8 mouse cellular contexts compared by ENCODE assay signal in the genomic region with DNA sequence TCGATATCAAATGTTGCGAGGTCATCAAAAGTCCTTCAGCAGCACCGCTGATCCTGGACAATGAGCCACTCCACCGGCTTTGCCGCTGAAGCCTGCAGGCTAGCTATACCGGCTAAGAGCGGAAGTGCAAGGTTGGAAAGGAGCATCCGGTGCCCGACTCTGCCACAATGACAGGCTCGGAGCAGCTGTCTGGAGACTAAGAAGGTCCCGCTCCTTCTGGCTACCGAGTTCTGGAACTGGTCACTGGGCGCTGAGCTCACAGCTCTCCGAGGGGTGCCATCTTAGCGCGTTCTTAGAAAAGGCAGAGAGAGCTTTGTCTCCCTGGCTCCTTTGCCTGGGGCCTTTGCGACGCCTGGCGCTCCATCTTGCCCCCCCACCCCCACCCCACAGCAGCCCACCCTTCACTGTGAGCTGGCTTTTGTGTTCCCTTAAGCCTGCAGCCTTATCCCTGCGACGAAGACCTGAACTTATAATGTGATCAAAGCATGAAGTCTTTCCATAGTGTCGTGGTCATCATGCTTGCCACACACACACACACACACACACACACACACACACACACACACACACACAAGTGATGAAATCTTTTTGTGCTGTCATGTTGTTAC. TPM values are rescaled to one million over a fixed set of nuclear protein-coding genes. Genes with fewer than 3 reads are reported as not detected.
DNase-seq lines count a peak whose midpoint lies in the region; ATAC-seq and TF ChIP-seq lines count a peak whose summit lies in the region.

No protein-coding gene starts in this region.

- TF ChIP-seq CTCF in hindbrain, postnatal 0 days (IDR thresholded peaks at IDR 0.05; ENCODE audit: low read depth) = no peak
- TF ChIP-seq CTCF in lung, postnatal 0 days (IDR thresholded peaks at IDR 0.05) = no peak

- H3K36me3 ChIP-seq in kidney, embryonic 16.5 days (ENCODE audit: insufficient read depth, low read length) = no peaks in the 10 kb centered on the region
- H3K36me3 ChIP-seq in embryonic facial prominence, embryonic 11.5 days (replicated peaks; ENCODE audit: control insufficient read depth, insufficient read depth, low read depth, low read length) = no peaks in the 10 kb centered on the region
- no peaks in the 10 kb centered on the region for H3K36me3 ChIP-seq in hindbrain, postnatal 0 days (ENCODE audit: insufficient read depth, low read length)
- H3K36me3 ChIP-seq in lung, postnatal 0 days (ENCODE audit: insufficient read depth, low read length) = no peaks in the 10 kb centered on the region

- H3K27ac ChIP-seq in kidney, embryonic 16.5 days (ENCODE audit: low read length) = 0 out of 2 replicates have a peak overlapping the region, but pooled peaks have one; percentile 46
- no peak overlapping the region for H3K27ac ChIP-seq in embryonic facial prominence, embryonic 11.5 days (replicated peaks; ENCODE audit: low read depth, low read length)
- H3K27ac ChIP-seq in hindbrain, postnatal 0 days = peak overlapping the region; percentile 86; the same call in 1 of the 2 replicates
- H3K27ac ChIP-seq in lung, postnatal 0 days (ENCODE audit: low read length) = peak overlapping the region; percentile 78

- ATAC-seq in kidney, embryonic 16.5 days (ENCODE audit: low FRiP score, low TSS enrichment) = no peak
- ATAC-seq in embryonic facial prominence, embryonic 11.5 days (replicated peaks; ENCODE audit: insufficient number of reproducible peaks, low FRiP score, low TSS enrichment, low read depth) = 0 out of 2 replicates have a peak, but pooled peaks have one; percentile 16
- ATAC-seq in hindbrain, postnatal 0 days = peak; percentile 67
- peak; percentile 18 for ATAC-seq in lung, postnatal 0 days

- no peak for TF ChIP-seq EP300 in lung, postnatal 0 days (IDR thresholded peaks at IDR 0.05)

- no peaks in the 10 kb centered on the region for H3K27me3 ChIP-seq in kidney, embryonic 16.5 days (ENCODE audit: insufficient read depth, low read length)
- no peaks in the 10 kb centered on the region for H3K27me3 ChIP-seq in embryonic facial prominence, embryonic 11.5 days (ENCODE audit: control insufficient read depth, insufficient read depth, low read length)
- H3K27me3 ChIP-seq in hindbrain, postnatal 0 days (ENCODE audit: insufficient read depth, low read length) = no peaks in the 10 kb centered on the region
- H3K27me3 ChIP-seq in lung, postnatal 0 days (replicated peaks; ENCODE audit: insufficient read depth, low read length) = no peaks in the 10 kb centered on the region

- WGBS in kidney, embryonic 16.5 days = 13% methylated on average over 22 of the region's 22 CpGs
- WGBS in embryonic facial prominence, embryonic 11.5 days = 10% methylated on average over 22 of the region's 22 CpGs
- WGBS in hindbrain, postnatal 0 days = 7% methylated on average over 22 of the region's 22 CpGs
- WGBS in lung, postnatal 0 days = 10% methylated on average over 22 of the region's 22 CpGs

- peak overlapping the region; percentile 42 for H3K4me3 ChIP-seq in kidney, embryonic 16.5 days (ENCODE audit: low read length)
- peak overlapping the region; percentile 17; the same call in 1 of the 2 replicates for H3K4me3 ChIP-seq in embryonic facial prominence, embryonic 11.5 days (ENCODE audit: low read depth, low read length)
- peak overlapping the region; percentile 9 for H3K4me3 ChIP-seq in hindbrain, postnatal 0 days (ENCODE audit: low read length)
- H3K4me3 ChIP-seq in lung, postnatal 0 days (ENCODE audit: low read depth, low read length) = peak overlapping the region; percentile 10; the same call in 1 of the 2 replicates

- H3K4me1 ChIP-seq in kidney, embryonic 16.5 days (ENCODE audit: insufficient read depth, low read length) = peaks cover 23% of the 10 kb centered on the region
- H3K4me1 ChIP-seq in embryonic facial prominence, embryonic 11.5 days (ENCODE audit: control insufficient read depth, insufficient read depth, low read length) = no peaks in the 10 kb centered on the region
- peaks cover 10% of the 10 kb centered on the region for H3K4me1 ChIP-seq in hindbrain, postnatal 0 days (ENCODE audit: insufficient read depth, low read length)
- H3K4me1 ChIP-seq in lung, postnatal 0 days (ENCODE audit: insufficient read depth, low read depth, low read length) = peaks cover 11% of the 10 kb centered on the region; the same call in 1 of the 2 replicates

- no peaks in the 10 kb centered on the region for H3K9me3 ChIP-seq in kidney, embryonic 16.5 days (ENCODE audit: low read length)
- no peaks in the 10 kb centered on the region for H3K9me3 ChIP-seq in embryonic facial prominence, embryonic 11.5 days (replicated peaks; ENCODE audit: control insufficient read depth, low read length)
- no peaks in the 10 kb centered on the region for H3K9me3 ChIP-seq in hindbrain, postnatal 0 days (ENCODE audit: low read length)
- no peaks in the 10 kb centered on the region for H3K9me3 ChIP-seq in lung, postnatal 0 days (ENCODE audit: low read length)

- peak overlapping the region; percentile 62 for H3K9ac ChIP-seq in kidney, embryonic 16.5 days (replicated peaks; ENCODE audit: low read length)
- H3K9ac ChIP-seq in embryonic facial prominence, embryonic 11.5 days (replicated peaks; ENCODE audit: low read length) = peak overlapping the region; percentile 67
- peak overlapping the region; percentile 28; the same call in 1 of the 2 replicates for H3K9ac ChIP-seq in hindbrain, postnatal 0 days (replicated peaks; ENCODE audit: low read length)
- no peak overlapping the region; the same call in 1 of the 2 replicates for H3K9ac ChIP-seq in lung, postnatal 0 days (replicated peaks; ENCODE audit: low read depth)

- peak overlapping the region; percentile 62 for H3K4me2 ChIP-seq in kidney, embryonic 16.5 days (replicated peaks; ENCODE audit: low read depth, low read length)
- H3K4me2 ChIP-seq in embryonic facial prominence, embryonic 11.5 days (ENCODE audit: low read depth, low read length) = peak overlapping the region; percentile 44
- peak overlapping the region; percentile 51 for H3K4me2 ChIP-seq in hindbrain, postnatal 0 days (ENCODE audit: low read depth, low read length)
- H3K4me2 ChIP-seq in lung, postnatal 0 days (replicated peaks; ENCODE audit: low read depth, low read length) = peak overlapping the region; percentile 52

- DNase-seq in kidney, adult 18-20 months = no peak
- peak; percentile 69 for DNase-seq in embryonic facial prominence, embryonic 11.5 days (ENCODE audit: low spot score)
- DNase-seq in hindbrain, postnatal 0 days (ENCODE audit: low spot score) = peak; percentile 80
- peak; percentile 76 for DNase-seq in lung, postnatal 0 days (ENCODE audit: low spot score)
- DNase-seq in retina, postnatal 1 day = peak; percentile 82
- DNase-seq in urinary bladder, postnatal 14 days (ENCODE audit: low spot score) = no peak
- DNase-seq in urinary bladder, postnatal 4 days (ENCODE audit: low spot score in 2 of 2) = no peak

RNA-seq across cellular contexts. Expression of a gene that starts 22.2 kb away (rescaled TPM):
- 177 and 178 TPM in 2 replicates for polyA plus RNA-seq in kidney, embryonic 16.5 days (2015; fragmentation: Nextera tagmentation; extraction: Ambion mirVana)
- polyA plus RNA-seq in embryonic facial prominence, embryonic 11.5 days (2014; fragmentation: Nextera tagmentation; extraction: Ambion mirVana) = 223 and 239 TPM in 2 replicates
- 38.5 and 69.2 TPM in 2 replicates for total RNA-seq in hindbrain, postnatal 0 days (2014; rRNA removed)
- polyA plus RNA-seq in hindbrain, postnatal 0 days (2015; fragmentation: Nextera tagmentation; extraction: Ambion mirVana) = 86.6 and 87.4 TPM in 2 replicates
- 88.6 and 95.6 TPM in 2 replicates for polyA plus RNA-seq in lung, postnatal 0 days (2015; fragmentation: Nextera tagmentation; extraction: Ambion mirVana)

RNA-seq across cellular contexts. Expression of a gene that starts 57.5 kb away (rescaled TPM):
- polyA plus RNA-seq in kidney, embryonic 16.5 days (2015; fragmentation: Nextera tagmentation; extraction: Ambion mirVana) = 0.25 TPM in 1 of 2 replicates, not detected in the other
- polyA plus RNA-seq in embryonic facial prominence, embryonic 11.5 days (2014; fragmentation: Nextera tagmentation; extraction: Ambion mirVana) = not detected in 2 replicates
- total RNA-seq in hindbrain, postnatal 0 days (2014; rRNA removed) = not detected in 2 replicates
- polyA plus RNA-seq in hindbrain, postnatal 0 days (2015; fragmentation: Nextera tagmentation; extraction: Ambion mirVana) = 0.18 and 0.29 TPM in 2 replicates
- polyA plus RNA-seq in lung, postnatal 0 days (2015; fragmentation: Nextera tagmentation; extraction: Ambion mirVana) = 0.27 TPM in 1 of 2 replicates, not detected in the other

Comparison
In these comparisons a context has a peak if more than half of its experiments do, and no peak if none do; other contexts are left out.
1. DNase-seq: peak in embryonic facial prominence, embryonic 11.5 days (single experiment), hindbrain, postnatal 0 days (single experiment), lung, postnatal 0 days (single experiment) and retina, postnatal 1 day (single experiment); none in kidney, adult 18-20 months (single experiment), urinary bladder, postnatal 14 days (single experiment) and urinary bladder, postnatal 4 days (0 of 2).
2. Peak in every context shown above with its lines, with median percentiles within 50 percentile points of each other: H3K4me2 ChIP-seq and H3K4me3 ChIP-seq.